Mouse (Mus musculus) urinary bladder, postnatal 25 days (tissue): Measurements from ENCODE around the gene Ndp.

Source experiments
- DNase-seq: peaks from one replicate; pipeline ENCODE4 v3.0.0; 2022; ENCODE audit warnings: low spot score

The Ndp gene

GRCm38 (mm10) chrX:16911241-16911873 lies at the start of gene Ndp:
TSS of gene Ndp (minus strand) at chrX:16911774.
- DNase-seq = no peak

GRCm38 (mm10) chrX:16954767-16955166 lies 43.2 kb upstream of the Ndp start:
- DNase-seq = no peak

GRCm38 (mm10) chrX:16918006-16918405 lies 6.4 kb upstream of the Ndp start:
- DNase-seq = no peak

GRCm38 (mm10) chrX:16913118-16913517 lies 1.5 kb upstream of the Ndp start:
- DNase-seq = no peak

GRCm38 (mm10) chrX:16911911-16912310 lies 337 bp upstream of the Ndp start:
- DNase-seq = no peak

GRCm38 (mm10) chrX:16910211-16911095 lies 1.1 kb downstream of the Ndp start:
- DNase-seq = no peak

- no peak for DNase-seq
Observed at GRCm38 (mm10) chrX:16908652-16909051, 2.9 kb downstream of the Ndp start.

- DNase-seq = no peak
Observed at GRCm38 (mm10) chrX:16907554-16907953, 4.0 kb downstream of the Ndp start.

GRCm38 (mm10) chrX:16894377-16895175 lies 17.0 kb downstream of the Ndp start:
- DNase-seq = no peak

GRCm38 (mm10) chrX:16867640-16868314 lies 43.8 kb downstream of the Ndp start:
- DNase-seq = no peak

- DNase-seq = no peak
Observed at GRCm38 (mm10) chrX:16860244-16860643, 51.3 kb downstream of the Ndp start.

- no peak for DNase-seq
Observed at GRCm38 (mm10) chrX:16846034-16846433, 65.5 kb downstream of the Ndp start.

GRCm38 (mm10) chrX:16841443-16841842 lies 70.1 kb downstream of the Ndp start:
- no peak for DNase-seq

- no peak for DNase-seq
Observed at GRCm38 (mm10) chrX:16837293-16837692, 74.3 kb downstream of the Ndp start.

GRCm38 (mm10) chrX:16836488-16837082 lies 75.0 kb downstream of the Ndp start:
- no peak for DNase-seq
